Mouse (Mus musculus): ENCODE data around the gene Pla2g2f. TPM values are rescaled to one million over a fixed set of nuclear protein-coding genes. Genes with fewer than 3 reads are reported as not detected.
A peak's percentile ranks its signal among the peaks of the same experiment; 100 is the strongest.

Pla2g2f gene
- polyA plus RNA-seq, 1 experiment from 2014 or later, result 0.16 TPM

DNA sequence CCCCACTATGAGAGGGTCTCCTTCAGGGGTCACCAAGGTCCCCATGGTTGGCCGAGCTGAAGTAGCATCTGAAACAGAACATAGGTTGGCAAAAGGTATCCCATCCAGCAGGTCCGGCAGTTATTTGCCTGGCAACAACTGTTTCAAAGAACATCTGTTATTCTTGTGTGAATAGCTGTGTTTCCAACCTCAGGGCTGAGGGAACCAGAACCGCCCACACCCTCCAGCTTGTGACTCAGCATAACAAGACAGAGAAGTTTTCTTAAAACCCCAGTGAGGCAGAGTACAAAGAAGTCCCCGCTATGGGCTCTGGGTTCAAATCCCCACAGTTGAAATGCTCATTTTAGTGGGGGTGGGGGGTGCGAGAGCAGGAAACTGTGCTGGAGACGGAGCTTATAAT lies 24.7 kb upstream of the Pla2g2f start:
- H3K9ac ChIP-seq (replicated peaks; ENCODE audit: low read depth, low read length), result no peak overlapping the region
- no peaks in the 10 kb centered on the region for H3K36me3 ChIP-seq (ENCODE audit: control insufficient read depth, insufficient read depth, low read length)
- WGBS, result 78% methylated on average over 6 of the region's 6 CpGs

DNA sequence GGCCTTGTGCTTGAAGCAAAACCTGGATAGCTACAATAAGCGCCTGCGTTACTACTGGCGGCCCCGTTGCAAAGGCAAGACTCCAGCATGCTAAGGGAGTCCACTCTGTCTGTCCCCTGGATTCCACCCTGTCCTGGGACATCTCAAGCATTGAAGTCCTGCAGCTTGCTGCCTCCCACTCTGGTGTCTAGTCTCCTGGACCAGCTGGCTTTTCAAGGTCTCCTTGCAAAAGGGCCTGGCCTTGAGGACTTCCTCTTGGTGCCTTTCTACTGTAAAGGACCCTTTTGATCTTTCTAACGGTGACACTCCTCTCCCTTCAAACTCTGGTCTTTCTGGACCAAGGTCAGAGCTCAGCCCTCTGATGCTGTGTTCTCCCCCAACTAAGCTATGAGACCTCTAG lies 22.9 kb upstream of the Pla2g2f start:
- H3K4me2 ChIP-seq (replicated peaks; ENCODE audit: low read depth, low read length), result no peak overlapping the region
- H3K36me3 ChIP-seq (ENCODE audit: control insufficient read depth, insufficient read depth, low read length), result no peaks in the 10 kb centered on the region
- no peaks in the 10 kb centered on the region for H3K27me3 ChIP-seq (ENCODE audit: control insufficient read depth, insufficient read depth, low read length)
- no peak overlapping the region for H3K4me3 ChIP-seq (ENCODE audit: low read depth, low read length)
- H3K4me1 ChIP-seq (ENCODE audit: control insufficient read depth, insufficient read depth, low read length), result 0 out of 2 replicates have a peak, but pooled peaks cover 3% of the 10 kb centered on the region
- no peaks in the 10 kb centered on the region for H3K9me3 ChIP-seq (ENCODE audit: control insufficient read depth, low read depth, low read length)
- H3K27ac ChIP-seq (ENCODE audit: low read length), result no peak overlapping the region
- H3K9ac ChIP-seq (replicated peaks; ENCODE audit: low read depth, low read length), result no peak overlapping the region
- ATAC-seq (ENCODE audit: insufficient number of reproducible peaks, insufficient read depth, low FRiP score, low read depth), result no peak
- 77% methylated on average over 5 of the region's 5 CpGs for WGBS

More for the DNA sequence above, 24.7 kb upstream of the Pla2g2f start:
- no peaks in the 10 kb centered on the region for H3K27me3 ChIP-seq (ENCODE audit: control insufficient read depth, insufficient read depth, low read length)
- no peaks in the 10 kb centered on the region for H3K9me3 ChIP-seq (ENCODE audit: control insufficient read depth, low read depth, low read length)
- ATAC-seq (ENCODE audit: insufficient number of reproducible peaks, insufficient read depth, low FRiP score, low read depth), result no peak
- H3K4me2 ChIP-seq (replicated peaks; ENCODE audit: low read depth, low read length), result no peak overlapping the region
- no peak overlapping the region for H3K27ac ChIP-seq (ENCODE audit: low read length)
- H3K4me3 ChIP-seq (ENCODE audit: low read depth, low read length), result no peak overlapping the region
- 0 out of 2 replicates have a peak, but pooled peaks cover 6% of the 10 kb centered on the region for H3K4me1 ChIP-seq (ENCODE audit: control insufficient read depth, insufficient read depth, low read length)

- 31% methylated on average over 20 of the region's 20 CpGs for WGBS
- H3K4me3 ChIP-seq (ENCODE audit: low read depth, low read length), result no peak overlapping the region
- H3K27me3 ChIP-seq (ENCODE audit: control insufficient read depth, insufficient read depth, low read length), result no peaks in the 10 kb centered on the region
- H3K9me3 ChIP-seq (ENCODE audit: control insufficient read depth, low read depth, low read length), result no peaks in the 10 kb centered on the region
- no peak overlapping the region for H3K27ac ChIP-seq (ENCODE audit: low read length)
- no peak for ATAC-seq (ENCODE audit: insufficient number of reproducible peaks, insufficient read depth, low FRiP score, low read depth)
- H3K4me2 ChIP-seq (replicated peaks; ENCODE audit: low read depth, low read length), result no peak overlapping the region
- H3K4me1 ChIP-seq (ENCODE audit: control insufficient read depth, insufficient read depth, low read length), result 0 out of 2 replicates have a peak, but pooled peaks cover 3% of the 10 kb centered on the region
- H3K9ac ChIP-seq (replicated peaks; ENCODE audit: low read depth, low read length), result no peak overlapping the region
- no peaks in the 10 kb centered on the region for H3K36me3 ChIP-seq (ENCODE audit: control insufficient read depth, insufficient read depth, low read length)
Measured at GRCm38 (mm10) chr4:138777417-138778407, 20.3 kb upstream of the Pla2g2f start.

DNA sequence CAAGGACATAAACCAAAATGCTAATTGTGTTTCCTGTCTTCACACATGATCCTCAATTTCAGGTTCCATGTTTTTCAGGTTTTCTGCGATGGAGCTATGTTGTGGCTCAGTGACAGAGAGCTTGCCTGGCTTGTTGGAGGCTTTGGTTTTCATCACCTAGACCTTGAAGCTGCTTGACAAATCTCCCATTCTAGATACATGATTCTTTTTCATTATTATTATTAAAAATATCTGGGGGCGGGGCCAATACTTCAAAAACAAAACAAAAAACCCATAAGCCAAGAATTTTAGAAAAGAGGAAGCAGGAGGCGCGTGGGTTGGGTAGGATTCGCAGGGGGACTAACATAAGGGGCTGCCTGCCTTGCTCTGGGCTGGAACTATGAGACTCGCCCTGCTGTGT lies 18.0 kb upstream of the Pla2g2f start, which contains the start of gene Pla2g2d:
TSS of gene Pla2g2d (plus strand) at position 301 of the 400 bp plus-strand sequence.
- Histone ChIP-seq H3K4me3 (ENCODE audit: low read depth, low read length) (no peak within 1 kb of the TSS), H3K4me2 (replicated peaks; ENCODE audit: low read depth, low read length) (no peak within 1 kb of the TSS), H3K9ac (replicated peaks; ENCODE audit: low read depth, low read length) (no peak within 1 kb of the TSS), H3K27me3 (ENCODE audit: control insufficient read depth, insufficient read depth, low read length) (no peaks in the 10 kb centered on the region), H3K36me3 (ENCODE audit: control insufficient read depth, insufficient read depth, low read length) (no peaks in the 10 kb centered on the region), H3K27ac (ENCODE audit: low read length) (no peak within 1 kb of the TSS), H3K9me3 (ENCODE audit: control insufficient read depth, low read depth, low read length) (no peaks in the 10 kb centered on the region), H3K4me1 (ENCODE audit: control insufficient read depth, insufficient read depth, low read length) (0 out of 2 replicates have a peak, but pooled peaks cover 3% of the 10 kb centered on the region)
- WGBS, result 83% methylated on average over 6 of the region's 6 CpGs
- no peak for ATAC-seq (ENCODE audit: insufficient number of reproducible peaks, insufficient read depth, low FRiP score, low read depth)

DNA sequence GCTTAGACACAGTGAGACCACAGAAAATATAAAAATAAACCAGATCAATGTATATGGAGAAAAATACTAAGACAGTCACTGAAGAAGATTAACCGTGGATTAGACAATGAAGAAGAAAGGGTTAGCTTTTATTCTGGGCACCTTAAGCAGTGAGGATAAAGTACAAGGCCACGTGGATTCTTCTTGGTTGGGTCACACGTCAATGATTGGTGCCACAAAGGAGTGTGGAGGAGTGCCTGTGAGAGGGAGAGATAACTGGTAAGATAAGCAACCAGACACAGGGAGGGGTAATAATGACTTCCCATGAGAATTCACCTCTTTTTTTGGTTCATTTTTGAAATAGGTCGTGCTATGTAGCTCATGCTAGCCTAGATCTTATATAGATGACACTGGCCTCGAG lies 15.0 kb upstream of the Pla2g2f start:
- H3K27me3 ChIP-seq (ENCODE audit: control insufficient read depth, insufficient read depth, low read length), result no peaks in the 10 kb centered on the region
- no peak overlapping the region for H3K4me2 ChIP-seq (replicated peaks; ENCODE audit: low read depth, low read length)
- ATAC-seq (ENCODE audit: insufficient number of reproducible peaks, insufficient read depth, low FRiP score, low read depth), result no peak
- H3K27ac ChIP-seq (ENCODE audit: low read length), result no peak overlapping the region
- no peaks in the 10 kb centered on the region for H3K9me3 ChIP-seq (ENCODE audit: control insufficient read depth, low read depth, low read length)
- WGBS, result 84% methylated on average over 5 of the region's 5 CpGs
- H3K36me3 ChIP-seq (ENCODE audit: control insufficient read depth, insufficient read depth, low read length), result no peaks in the 10 kb centered on the region
- no peak overlapping the region for H3K9ac ChIP-seq (replicated peaks; ENCODE audit: low read depth, low read length)
- no peaks in the 10 kb centered on the region for H3K4me1 ChIP-seq (ENCODE audit: control insufficient read depth, insufficient read depth, low read length)
- no peak overlapping the region for H3K4me3 ChIP-seq (ENCODE audit: low read depth, low read length)

GRCm38 (mm10) chr4:138771970-138772369 lies 14.5 kb upstream of the Pla2g2f start:
- ATAC-seq (ENCODE audit: insufficient number of reproducible peaks, insufficient read depth, low FRiP score, low read depth), result 0 out of 2 replicates have a peak, but pooled peaks have one; percentile 69
- 66% methylated on average over 10 of the region's 10 CpGs for WGBS
- no peak overlapping the region for H3K4me2 ChIP-seq (replicated peaks; ENCODE audit: low read depth, low read length)
- H3K4me1 ChIP-seq (ENCODE audit: control insufficient read depth, insufficient read depth, low read length), result no peaks in the 10 kb centered on the region
- no peaks in the 10 kb centered on the region for H3K36me3 ChIP-seq (ENCODE audit: control insufficient read depth, insufficient read depth, low read length)
- no peak overlapping the region for H3K9ac ChIP-seq (replicated peaks; ENCODE audit: low read depth, low read length)
- H3K4me3 ChIP-seq (ENCODE audit: low read depth, low read length), result no peak overlapping the region
- H3K27ac ChIP-seq (ENCODE audit: low read length), result no peak overlapping the region
- no peaks in the 10 kb centered on the region for H3K27me3 ChIP-seq (ENCODE audit: control insufficient read depth, insufficient read depth, low read length)
- no peaks in the 10 kb centered on the region for H3K9me3 ChIP-seq (ENCODE audit: control insufficient read depth, low read depth, low read length)

- no peak overlapping the region for H3K27ac ChIP-seq (ENCODE audit: low read length)
- no peaks in the 10 kb centered on the region for H3K9me3 ChIP-seq (ENCODE audit: control insufficient read depth, low read depth, low read length)
- no peak overlapping the region for H3K9ac ChIP-seq (replicated peaks; ENCODE audit: low read depth, low read length)
- H3K36me3 ChIP-seq (ENCODE audit: control insufficient read depth, insufficient read depth, low read length), result no peaks in the 10 kb centered on the region
- 77% methylated on average over 9 of the region's 9 CpGs for WGBS
- no peak overlapping the region for H3K4me2 ChIP-seq (replicated peaks; ENCODE audit: low read depth, low read length)
- no peak for ATAC-seq (ENCODE audit: insufficient number of reproducible peaks, insufficient read depth, low FRiP score, low read depth)
- H3K4me3 ChIP-seq (ENCODE audit: low read depth, low read length), result no peak overlapping the region
- no peaks in the 10 kb centered on the region for H3K27me3 ChIP-seq (ENCODE audit: control insufficient read depth, insufficient read depth, low read length)
- no peaks in the 10 kb centered on the region for H3K4me1 ChIP-seq (ENCODE audit: control insufficient read depth, insufficient read depth, low read length)
Measured at GRCm38 (mm10) chr4:138762266-138762665, 4.8 kb upstream of the Pla2g2f start.

DNA sequence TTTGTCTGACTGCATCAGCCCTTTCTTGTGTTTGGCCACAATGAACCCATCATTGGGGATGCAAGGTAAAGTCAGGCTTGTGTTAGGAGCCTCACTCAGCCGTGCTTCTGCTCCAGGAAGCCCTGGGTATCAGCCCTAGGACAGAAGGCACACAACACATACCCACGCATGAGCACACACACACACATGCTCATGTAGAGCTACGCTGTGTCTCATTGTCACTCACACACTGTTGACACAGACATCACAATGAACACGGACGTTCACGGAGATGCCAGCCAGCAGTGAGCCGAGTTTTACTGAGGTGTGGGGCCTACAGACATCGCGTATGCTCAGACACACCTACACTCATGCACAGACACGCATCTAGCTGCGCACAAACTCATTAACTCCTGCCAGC lies 1.4 kb downstream of the Pla2g2f start:
- Histone ChIP-seq H3K9ac (replicated peaks; ENCODE audit: low read depth, low read length) (no peak overlapping the region), H3K27me3 (ENCODE audit: control insufficient read depth, insufficient read depth, low read length) (no peaks in the 10 kb centered on the region), H3K4me3 (ENCODE audit: low read depth, low read length) (no peak overlapping the region), H3K27ac (ENCODE audit: low read length) (no peak overlapping the region), H3K9me3 (ENCODE audit: control insufficient read depth, low read depth, low read length) (no peaks in the 10 kb centered on the region), H3K4me1 (ENCODE audit: control insufficient read depth, insufficient read depth, low read length) (no peaks in the 10 kb centered on the region), H3K36me3 (ENCODE audit: control insufficient read depth, insufficient read depth, low read length) (no peaks in the 10 kb centered on the region), H3K4me2 (replicated peaks; ENCODE audit: low read depth, low read length) (no peak overlapping the region)
- no peak for ATAC-seq (ENCODE audit: insufficient number of reproducible peaks, insufficient read depth, low FRiP score, low read depth)
- WGBS, result 70% methylated on average over 11 of the region's 11 CpGs
